Mouse (Mus musculus) adrenal gland, postnatal 4 days (tissue): Measurements from ENCODE around the gene Kera. TPM values are rescaled to one million over a fixed set of nuclear protein-coding genes. Genes with fewer than 3 reads are reported as not detected.

Experiments used
- total RNA-seq, 2 experiments: library from RNA; stranded (reverse); gene quantifications; 2 replicates each; pipeline ENCODE4 v1.2.3; 2021

Kera gene
- total RNA-seq, 2 experiments from 2014 or later, result 0.78 to 4.7 TPM

Other genes starting within 250 kb of the Kera start
- gene Dcn, start 127.3 kb upstream of the Kera start, total RNA-seq, result 100 to 1,000 TPM; 254 to 314 TPM
- 10 to 100 TPM; 49.9 to 55.2 TPM for gene Lum, start 41.8 kb upstream of the Kera start, total RNA-seq
- under 1 TPM; 0.56 to 0.95 TPM for gene Epyc, start 37.2 kb downstream of the Kera start, total RNA-seq
- gene Ccer1, start 86.2 kb downstream of the Kera start, total RNA-seq, result not detected
- gene C030005K15Rik, start 119.9 kb downstream of the Kera start, total RNA-seq, result not detected